Mouse (Mus musculus) ES-Bruce4 (cell line): ENCODE data around the gene Ep300. TPM values are rescaled to one million over a fixed set of nuclear protein-coding genes. Genes with fewer than 3 reads are reported as not detected.

Experiments used
- H3K27ac ChIP-seq: 2 replicates; pipeline ENCODE4 v1.5.1; 2012; ENCODE audit warnings: low read length, inconsistent platforms; ENCODE audit not compliant: insufficient read depth
- H3K27me3 ChIP-seq: 2 replicates; pipeline ENCODE4 v1.6.1; 2012; ENCODE audit warnings: mild to moderate bottlenecking, low read length, inconsistent platforms; ENCODE audit not compliant: control insufficient read depth, poor library complexity, insufficient read depth, severe bottlenecking
- H3K36me3 ChIP-seq: 2 replicates; pipeline ENCODE4 v1.6.1; 2012; ENCODE audit warnings: inconsistent platforms, mild to moderate bottlenecking, low read length, moderate library complexity; ENCODE audit not compliant: control insufficient read depth, poor library complexity, insufficient read depth, severe bottlenecking
- H3K4me1 ChIP-seq: one replicate; pipeline ENCODE4 v1.8.1; 2011; ENCODE audit warnings: low read length; ENCODE audit not compliant: control insufficient read depth, insufficient read depth
- H3K4me3 ChIP-seq: 2 replicates; pipeline ENCODE4 v1.5.1; 2011; ENCODE audit warnings: low read depth, mild to moderate bottlenecking, low read length
- H3K9ac ChIP-seq: 2 replicates; pipeline ENCODE4 v1.6.1; 2012; ENCODE audit warnings: low read depth, mild to moderate bottlenecking, inconsistent platforms; ENCODE audit not compliant: poor library complexity, severe bottlenecking
- H3K9me3 ChIP-seq: replicated peaks from 2 replicates; pipeline ENCODE4 v1.6.1; 2012; ENCODE audit warnings: mild to moderate bottlenecking, low read length, inconsistent platforms; ENCODE audit not compliant: control insufficient read depth, poor library complexity, insufficient read depth, severe bottlenecking
- CTCF ChIP-seq: IDR thresholded peaks from one replicate; pipeline ENCODE4 v1.8.1; 2011; ENCODE audit warnings: low read depth, low read length
- EP300 ChIP-seq: IDR thresholded peaks from 2 replicates; pipeline ENCODE4 v1.6.1; 2011; ENCODE audit warnings: low read depth, low read length; ENCODE audit not compliant: insufficient read depth
- POLR2A ChIP-seq: IDR thresholded peaks from one replicate; pipeline ENCODE4 v1.8.1; 2011; ENCODE audit warnings: low read length; ENCODE audit not compliant: insufficient read depth
- polyA plus RNA-seq: library from polyadenylated mRNA; stranded (reverse); fragments of >200 nt; gene quantifications from 2 replicates; pipeline ENCODE4 v1.2.4, GENCODE M21; 2011; ENCODE audit warnings: low read depth; ENCODE audit not compliant: missing spikeins, insufficient read depth, insufficient read length

The Ep300 gene
- polyA plus RNA-seq, 1 experiment: 122 TPM

- Histone ChIP-seq H3K9ac (no peak overlapping the region), H3K36me3 (peaks cover 34% of the 10 kb centered on the region), H3K27ac (no peak overlapping the region), H3K9me3 (no peaks in the 10 kb centered on the region), H3K4me1 (no peaks in the 10 kb centered on the region), H3K4me3 (no peak overlapping the region), H3K27me3 (no peaks in the 10 kb centered on the region)
- no peak for TF ChIP-seq EP300
- TF ChIP-seq POLR2A: no peak
- peak; percentile 6 for TF ChIP-seq CTCF
Observed at GRCm38 (mm10) chr15:81666957-81667356, 81.8 kb downstream of the Ep300 start.

- H3K36me3 ChIP-seq: peaks cover 46% of the 10 kb centered on the region
- no peaks in the 10 kb centered on the region for H3K4me1 ChIP-seq
- H3K9me3 ChIP-seq: no peaks in the 10 kb centered on the region
- no peaks in the 10 kb centered on the region for H3K27me3 ChIP-seq
- TF ChIP-seq POLR2A (no peak), EP300 (no peak), CTCF (peak; percentile 79)
- no peak overlapping the region for H3K4me3 ChIP-seq
- H3K27ac ChIP-seq: no peak overlapping the region
- H3K9ac ChIP-seq: no peak overlapping the region
Observed at GRCm38 (mm10) chr15:81670231-81670640, 85.1 kb downstream of the Ep300 start.

DNA sequence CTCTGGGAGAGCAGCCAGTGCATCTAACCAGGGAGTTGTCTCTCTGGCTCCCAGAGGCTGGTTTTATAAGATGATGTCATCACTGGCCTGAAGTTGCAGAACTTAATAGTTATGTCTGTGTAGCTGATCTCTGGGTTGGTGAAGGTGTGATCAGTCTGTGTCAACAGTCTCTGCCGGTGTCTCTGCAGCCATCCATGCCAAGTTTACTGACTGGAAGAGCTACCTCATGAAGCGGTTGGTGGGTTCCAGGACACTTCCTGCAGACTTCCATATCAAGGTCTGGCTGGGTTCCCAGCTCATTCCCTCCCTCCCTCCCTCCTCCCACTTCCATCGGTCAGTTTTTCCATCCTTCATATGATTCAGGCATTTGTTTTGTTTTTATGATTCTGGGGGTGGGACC is 91.5 kb downstream of the Ep300 start:
- H3K36me3 ChIP-seq: peaks cover 33% of the 10 kb centered on the region
- TF ChIP-seq EP300 (no peak), POLR2A (no peak), CTCF (no peak)
- H3K27me3 ChIP-seq: no peaks in the 10 kb centered on the region
- no peak overlapping the region for H3K4me3 ChIP-seq
- no peaks in the 10 kb centered on the region for H3K4me1 ChIP-seq
- H3K9ac ChIP-seq: no peak overlapping the region
- no peaks in the 10 kb centered on the region for H3K9me3 ChIP-seq
- H3K27ac ChIP-seq: no peak overlapping the region

GRCm38 (mm10) chr15:81680301-81680805 is 95.2 kb downstream of the Ep300 start:
- Histone ChIP-seq H3K9me3 (no peaks in the 10 kb centered on the region), H3K4me1 (no peaks in the 10 kb centered on the region), H3K4me3 (no peak overlapping the region), H3K9ac (no peak overlapping the region), H3K27ac (peak overlapping the region; percentile 60; the same call in 1 of the 2 replicates), H3K27me3 (no peaks in the 10 kb centered on the region), H3K36me3 (peaks cover 35% of the 10 kb centered on the region)
- TF ChIP-seq CTCF: no peak
- no peak for TF ChIP-seq EP300
- TF ChIP-seq POLR2A: no peak

DNA sequence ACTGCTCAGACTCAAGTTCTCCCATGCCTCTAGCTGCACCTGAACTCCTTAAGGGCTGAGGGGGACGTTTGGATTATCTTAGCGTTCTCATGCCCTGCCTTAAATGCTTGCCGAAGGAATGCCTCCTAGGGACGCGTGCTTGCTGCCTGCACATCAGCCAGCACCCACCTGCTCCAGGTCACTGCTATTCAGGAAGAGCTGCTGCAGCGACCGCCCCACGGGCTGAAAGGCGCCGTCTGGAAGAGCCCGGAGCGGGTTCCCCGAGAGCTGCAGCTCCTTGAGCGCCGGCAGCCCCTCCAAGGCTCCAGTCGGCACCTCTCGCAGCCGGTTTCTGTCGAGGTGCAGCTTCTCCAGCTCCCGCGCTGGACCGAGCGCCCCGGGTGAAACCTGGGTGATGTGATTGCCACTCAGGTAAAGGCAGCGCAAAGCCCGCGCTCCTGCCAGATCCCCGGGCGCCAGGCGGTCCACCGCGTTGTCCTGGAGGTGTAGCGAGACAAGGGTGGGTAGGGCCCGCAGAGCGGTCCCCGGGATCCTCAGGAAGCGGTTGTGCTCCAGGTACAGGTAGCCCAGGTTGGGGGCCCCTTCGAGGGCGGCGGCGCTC is 108.3 kb downstream of the Ep300 start:
- H3K9me3 ChIP-seq: no peaks in the 10 kb centered on the region
- no peaks in the 10 kb centered on the region for H3K4me1 ChIP-seq
- H3K27ac ChIP-seq: no peak overlapping the region
- H3K27me3 ChIP-seq: no peaks in the 10 kb centered on the region
- peak overlapping the region; percentile 67 for H3K9ac ChIP-seq
- peak overlapping the region; percentile 45 for H3K4me3 ChIP-seq
- H3K36me3 ChIP-seq: no peaks in the 10 kb centered on the region
- TF ChIP-seq EP300: no peak
- TF ChIP-seq CTCF: no peak
- no peak for TF ChIP-seq POLR2A

DNA sequence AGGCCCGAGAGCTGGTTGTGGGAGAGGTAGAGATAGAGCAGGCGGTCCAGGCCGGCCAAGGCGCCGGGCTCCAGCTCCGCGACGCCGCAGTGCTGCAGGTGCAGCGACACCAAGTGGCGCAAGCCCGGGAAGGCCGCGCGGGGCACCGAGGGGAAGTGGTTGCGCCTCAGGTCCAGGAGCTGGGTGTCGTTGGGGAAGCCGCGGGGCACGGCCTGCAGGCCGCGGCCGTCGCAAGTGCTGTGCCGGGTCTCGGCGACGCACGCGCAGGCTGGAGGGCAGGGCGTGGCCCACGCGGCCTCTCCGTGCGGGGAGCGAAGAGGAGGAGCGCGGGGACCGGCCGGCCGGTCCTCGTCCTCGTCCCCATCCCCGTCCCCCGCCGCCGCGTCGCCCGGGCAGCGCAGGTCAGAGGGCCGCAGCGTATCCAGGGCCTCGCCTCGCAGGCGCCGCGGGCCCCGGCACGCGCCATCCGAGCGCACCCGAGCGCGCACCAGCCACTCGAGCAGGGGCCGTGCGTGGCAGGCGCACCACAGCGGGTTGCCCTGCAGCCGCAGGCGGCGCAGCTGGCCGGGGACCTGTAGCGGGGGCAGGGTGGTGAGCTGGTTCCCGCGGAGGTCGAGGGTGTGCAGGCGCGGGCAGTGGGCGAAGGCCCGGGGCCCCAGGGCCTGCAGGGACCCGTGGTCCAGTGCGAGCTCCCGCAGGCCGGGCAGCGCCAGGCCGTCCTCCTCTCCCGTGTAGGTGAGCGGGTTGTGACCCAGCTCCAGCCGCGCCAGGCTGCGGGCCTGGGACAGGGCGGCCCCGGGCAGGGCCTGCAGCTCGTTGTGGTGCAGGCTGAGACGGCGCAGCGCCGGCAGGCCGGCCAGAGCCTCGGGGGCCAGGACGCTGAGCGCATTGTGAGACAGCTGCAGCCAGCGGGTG is 109.1 kb downstream of the Ep300 start:
- H3K27ac ChIP-seq: no peak overlapping the region
- H3K4me3 ChIP-seq: peak overlapping the region; percentile 45
- H3K9ac ChIP-seq: peak overlapping the region; percentile 67
- H3K36me3 ChIP-seq: no peaks in the 10 kb centered on the region
- TF ChIP-seq EP300 (no peak), POLR2A (no peak), CTCF (peak; percentile 63)
- no peaks in the 10 kb centered on the region for H3K27me3 ChIP-seq
- no peaks in the 10 kb centered on the region for H3K4me1 ChIP-seq
- H3K9me3 ChIP-seq: no peaks in the 10 kb centered on the region
